Mouse (Mus musculus) heart, postnatal 14 days (tissue): ENCODE measurements around the gene Armh3. TPM values are rescaled to one million over a fixed set of nuclear protein-coding genes. Genes with fewer than 3 reads are reported as not detected.

Experiments used
- total RNA-seq, 2 experiments: library from RNA; stranded (reverse); gene quantifications; 2 replicates each; pipeline ENCODE4 v1.2.3; 2021

Gene Armh3
- total RNA-seq, 2 experiments from 2014 or later: 12.9 to 16.5 TPM

Other genes starting within 250 kb of the Armh3 start
- gene Npm3, start 248.9 kb downstream of the Armh3 start, total RNA-seq: 10 to 100 TPM; 13.0 to 18.9 TPM
- gene Mgea5, start 214.7 kb downstream of the Armh3 start, total RNA-seq: 10 to 100 TPM; 65.7 TPM
- gene Kcnip2, start 182.4 kb downstream of the Armh3 start, total RNA-seq: 100 to 1,000 TPM; 149 to 164 TPM
- 1 to 10 TPM; 6.3 to 6.5 TPM for gene Hps6, start 5.0 kb upstream of the Armh3 start, total RNA-seq
- gene Pprc1, start 46.4 kb upstream of the Armh3 start, total RNA-seq: 10 to 100 TPM; 13.8 to 14.1 TPM
- 10 to 100 TPM; 54.4 to 61.0 TPM for gene Ldb1, start 46.7 kb upstream of the Armh3 start, total RNA-seq
- gene Nolc1, start 77.4 kb upstream of the Armh3 start, total RNA-seq: 10 to 100 TPM; 16.4 to 17.2 TPM
- under 1 TPM in 1 of 2 experiments, not detected in 1; 0.67 TPM for gene Elovl3, start 133.4 kb upstream of the Armh3 start, total RNA-seq
- gene Pitx3, start 149.8 kb upstream of the Armh3 start, total RNA-seq: under 1 TPM in 1 of 2 experiments, not detected in 1; 0.79 TPM
- 10 to 100 TPM; 50.3 to 50.7 TPM for gene Gbf1, start 154.0 kb upstream of the Armh3 start, total RNA-seq